ENCODE assay signal across 9 mouse cellular contexts in genomic region chr9:107570845-107571244, GRCm38 (mm10). TPM values are rescaled to one million over a fixed set of nuclear protein-coding genes. Genes with fewer than 3 reads are reported as not detected.
A peak's percentile ranks its signal among the peaks of the same experiment; 100 is the strongest.
DNase-seq lines count a peak whose midpoint lies in the region; ATAC-seq lines count a peak whose summit lies in the region.
"Had no signal": no experiment of that assay in that cellular context is flagged by ENCODE, and none has a peak within 500 bp of the region (broad histone marks: within the 10 kb centered on the region; RNA-seq: fewer than 3 reads in every experiment).

No protein-coding gene starts in this region.

- peak overlapping the region; percentile 89 for H3K4me3 ChIP-seq in heart, embryonic 15.5 days
- peak overlapping the region; percentile 88 for H3K4me3 ChIP-seq in embryonic facial prominence, embryonic 15.5 days (replicated peaks)
- peak overlapping the region; percentile 83 for H3K4me3 ChIP-seq in limb, embryonic 10.5 days
- peak overlapping the region; percentile 84 for H3K4me3 ChIP-seq in midbrain, embryonic 16.5 days (ENCODE audit: low read depth, low read length)

- H3K36me3 ChIP-seq in heart, embryonic 15.5 days = peaks cover 29% of the 10 kb centered on the region
- peaks cover 42% of the 10 kb centered on the region for H3K36me3 ChIP-seq in embryonic facial prominence, embryonic 15.5 days
- H3K36me3 ChIP-seq in limb, embryonic 10.5 days = peaks cover 62% of the 10 kb centered on the region
- H3K36me3 ChIP-seq in midbrain, embryonic 16.5 days (ENCODE audit: control insufficient read depth, insufficient read depth, low read length) = peaks cover 14% of the 10 kb centered on the region; the same call in 1 of the 2 replicates

- no peak for ATAC-seq in heart, embryonic 15.5 days (replicated peaks; ENCODE audit: insufficient number of reproducible peaks, insufficient read depth, low FRiP score, low read depth)
- no peak for ATAC-seq in embryonic facial prominence, embryonic 15.5 days (ENCODE audit: insufficient number of reproducible peaks, low FRiP score, low TSS enrichment, low read depth)
- no peak for ATAC-seq in midbrain, embryonic 16.5 days
- ATAC-seq: CD4-positive, CD25-positive, alpha-beta regulatory T cell, adult 4 months had no signal

- H3K27me3 ChIP-seq in heart, embryonic 15.5 days = no peaks in the 10 kb centered on the region
- no peaks in the 10 kb centered on the region for H3K27me3 ChIP-seq in embryonic facial prominence, embryonic 15.5 days
- no peaks in the 10 kb centered on the region for H3K27me3 ChIP-seq in limb, embryonic 10.5 days (ENCODE audit: low read depth, poor library complexity, severe bottlenecking)
- H3K27me3 ChIP-seq in midbrain, embryonic 16.5 days (ENCODE audit: control insufficient read depth, insufficient read depth, low read depth, low read length) = no peaks in the 10 kb centered on the region

- DNase-seq in heart, postnatal 4 days = no peak
- no peak for DNase-seq in limb, embryonic 10.5 days (ENCODE audit: low spot score)
- no peak for DNase-seq in embryo, embryonic 10 days (ENCODE audit: low spot score)
- DNase-seq in thymus, postnatal 25 days = no peak
- DNase-seq in retina, embryonic 14.5 days (ENCODE audit: low spot score) = no peak

- H3K9me3 ChIP-seq in heart, embryonic 15.5 days (replicated peaks) = no peaks in the 10 kb centered on the region
- H3K9me3 ChIP-seq in embryonic facial prominence, embryonic 15.5 days (replicated peaks) = no peaks in the 10 kb centered on the region
- no peaks in the 10 kb centered on the region for H3K9me3 ChIP-seq in limb, embryonic 10.5 days (replicated peaks)
- H3K9me3 ChIP-seq in midbrain, embryonic 16.5 days (replicated peaks; ENCODE audit: control insufficient read depth, low read length, poor library complexity, severe bottlenecking) = no peaks in the 10 kb centered on the region

- H3K27ac ChIP-seq in heart, embryonic 15.5 days = peak overlapping the region; percentile 27
- no peak overlapping the region for H3K27ac ChIP-seq in embryonic facial prominence, embryonic 15.5 days (replicated peaks)
- peak overlapping the region; percentile 96; the same call in 1 of the 2 replicates for H3K27ac ChIP-seq in limb, embryonic 10.5 days
- no peak overlapping the region for H3K27ac ChIP-seq in midbrain, embryonic 16.5 days (ENCODE audit: low read length)

- WGBS in heart, embryonic 15.5 days = 45% methylated on average over 21 of the region's 21 CpGs
- WGBS in embryonic facial prominence, embryonic 15.5 days = 88% methylated on average over 21 of the region's 21 CpGs
- WGBS in limb, embryonic 10.5 days = 94% methylated on average over 21 of the region's 21 CpGs
- 94% methylated on average over 21 of the region's 21 CpGs for WGBS in midbrain, embryonic 16.5 days

- H3K4me2 ChIP-seq in heart, embryonic 15.5 days = peak overlapping the region; percentile 85
- peak overlapping the region; percentile 61 for H3K4me2 ChIP-seq in embryonic facial prominence, embryonic 15.5 days (replicated peaks)
- peak overlapping the region; percentile 93 for H3K4me2 ChIP-seq in midbrain, embryonic 16.5 days (ENCODE audit: low read length)

- H3K9ac ChIP-seq in heart, embryonic 15.5 days = peak overlapping the region; percentile 30
- no peak overlapping the region for H3K9ac ChIP-seq in embryonic facial prominence, embryonic 15.5 days
- H3K9ac ChIP-seq in midbrain, embryonic 16.5 days (ENCODE audit: low read depth, low read length) = no peak overlapping the region

- peaks cover 55% of the 10 kb centered on the region for H3K4me1 ChIP-seq in heart, embryonic 15.5 days (replicated peaks)
- peaks cover 51% of the 10 kb centered on the region for H3K4me1 ChIP-seq in embryonic facial prominence, embryonic 15.5 days
- H3K4me1 ChIP-seq in limb, embryonic 10.5 days = peaks cover 56% of the 10 kb centered on the region
- peaks cover 36% of the 10 kb centered on the region for H3K4me1 ChIP-seq in midbrain, embryonic 16.5 days (ENCODE audit: control insufficient read depth, insufficient read depth, low read length)

RNA-seq across cellular contexts. Expression of gene Hyal2, which starts 3.1 kb away (rescaled TPM):
- polyA plus RNA-seq in heart, embryonic 15.5 days (2015; fragmentation: Nextera tagmentation; extraction: Ambion mirVana) = 72.2 and 89.3 TPM in 2 replicates
- 10 to 100 TPM; 43.4 to 49.7 TPM for total RNA-seq in heart, postnatal 4 days (2021)
- polyA plus RNA-seq in embryonic facial prominence, embryonic 15.5 days (2015; fragmentation: Nextera tagmentation; extraction: Ambion mirVana) = 97.5 and 98.4 TPM in 2 replicates
- polyA plus RNA-seq in limb, embryonic 10.5 days (2016; fragmentation: Nextera tagmentation; extraction: Ambion mirVana) = 160 and 168 TPM in 2 replicates
- polyA plus RNA-seq in midbrain, embryonic 16.5 days (2015; fragmentation: Nextera tagmentation; extraction: Ambion mirVana) = 69.6 and 74.9 TPM in 2 replicates

RNA-seq across cellular contexts. Expression of gene Hyal1, which starts 5.9 kb away (rescaled TPM):
- polyA plus RNA-seq in heart, embryonic 15.5 days (2015; fragmentation: Nextera tagmentation; extraction: Ambion mirVana) = 8.3 and 9.1 TPM in 2 replicates
- total RNA-seq in heart, postnatal 4 days (2021) = 1 to 10 TPM; 3.4 to 4.7 TPM
- 14.5 and 15.7 TPM in 2 replicates for polyA plus RNA-seq in embryonic facial prominence, embryonic 15.5 days (2015; fragmentation: Nextera tagmentation; extraction: Ambion mirVana)
- polyA plus RNA-seq in limb, embryonic 10.5 days (2016; fragmentation: Nextera tagmentation; extraction: Ambion mirVana) = 7.9 and 10.2 TPM in 2 replicates
- polyA plus RNA-seq in midbrain, embryonic 16.5 days (2015; fragmentation: Nextera tagmentation; extraction: Ambion mirVana) = 7.2 TPM in 2 replicates

RNA-seq across cellular contexts. Expression of gene Tusc2, which starts 7.8 kb away (rescaled TPM):
- 41.4 and 43.0 TPM in 2 replicates for polyA plus RNA-seq in heart, embryonic 15.5 days (2015; fragmentation: Nextera tagmentation; extraction: Ambion mirVana)
- total RNA-seq in heart, postnatal 4 days (2021) = 10 to 100 TPM; 22.3 to 24.0 TPM
- polyA plus RNA-seq in embryonic facial prominence, embryonic 15.5 days (2015; fragmentation: Nextera tagmentation; extraction: Ambion mirVana) = 42.9 and 43.6 TPM in 2 replicates
- polyA plus RNA-seq in limb, embryonic 10.5 days (2016; fragmentation: Nextera tagmentation; extraction: Ambion mirVana) = 60.4 and 62.5 TPM in 2 replicates
- polyA plus RNA-seq in midbrain, embryonic 16.5 days (2015; fragmentation: Nextera tagmentation; extraction: Ambion mirVana) = 123 and 127 TPM in 2 replicates

RNA-seq across cellular contexts. Expression of gene Naa80, which starts 7.8 kb away (rescaled TPM):
- polyA plus RNA-seq in heart, embryonic 15.5 days (2015; fragmentation: Nextera tagmentation; extraction: Ambion mirVana) = 13.4 and 17.2 TPM in 2 replicates
- total RNA-seq in heart, postnatal 4 days (2021) = 10 to 100 TPM; 12.2 to 12.4 TPM
- 21.5 and 22.8 TPM in 2 replicates for polyA plus RNA-seq in embryonic facial prominence, embryonic 15.5 days (2015; fragmentation: Nextera tagmentation; extraction: Ambion mirVana)
- 20.1 and 22.5 TPM in 2 replicates for polyA plus RNA-seq in limb, embryonic 10.5 days (2016; fragmentation: Nextera tagmentation; extraction: Ambion mirVana)
- 14.9 and 18.6 TPM in 2 replicates for polyA plus RNA-seq in midbrain, embryonic 16.5 days (2015; fragmentation: Nextera tagmentation; extraction: Ambion mirVana)

RNA-seq across cellular contexts. Expression of gene Hyal3, which starts 9.8 kb away (rescaled TPM):
- 0.68 and 0.82 TPM in 2 replicates for polyA plus RNA-seq in heart, embryonic 15.5 days (2015; fragmentation: Nextera tagmentation; extraction: Ambion mirVana)
- 1 to 10 TPM in 1 of 2 experiments, under 1 TPM in 1; 0.74 to 1.1 TPM for total RNA-seq in heart, postnatal 4 days (2021)
- 2.0 TPM in 2 replicates for polyA plus RNA-seq in embryonic facial prominence, embryonic 15.5 days (2015; fragmentation: Nextera tagmentation; extraction: Ambion mirVana)
- 0.56 and 0.82 TPM in 2 replicates for polyA plus RNA-seq in limb, embryonic 10.5 days (2016; fragmentation: Nextera tagmentation; extraction: Ambion mirVana)
- polyA plus RNA-seq in midbrain, embryonic 16.5 days (2015; fragmentation: Nextera tagmentation; extraction: Ambion mirVana) = 2.0 and 2.4 TPM in 2 replicates

Comparison
In these comparisons a context has a peak if more than half of its experiments do, and no peak if none do; other contexts are left out.
1. H3K27ac ChIP-seq: peak in heart, embryonic 15.5 days (single experiment) and limb, embryonic 10.5 days (single experiment); none in embryonic facial prominence, embryonic 15.5 days (single experiment) and midbrain, embryonic 16.5 days (single experiment).
2. Peak in every context shown above with its lines, with median percentiles within 50 percentile points of each other: H3K4me2 ChIP-seq and H3K4me3 ChIP-seq.